Mouse (Mus musculus): ENCODE measurements around the gene Tlr7.
"Not testable (repeated sequence)": the region's sequence is repeated elsewhere in the genome, so short reads cannot be mapped to it uniquely, and the experiment has no call there.

Gene Tlr7

DNA sequence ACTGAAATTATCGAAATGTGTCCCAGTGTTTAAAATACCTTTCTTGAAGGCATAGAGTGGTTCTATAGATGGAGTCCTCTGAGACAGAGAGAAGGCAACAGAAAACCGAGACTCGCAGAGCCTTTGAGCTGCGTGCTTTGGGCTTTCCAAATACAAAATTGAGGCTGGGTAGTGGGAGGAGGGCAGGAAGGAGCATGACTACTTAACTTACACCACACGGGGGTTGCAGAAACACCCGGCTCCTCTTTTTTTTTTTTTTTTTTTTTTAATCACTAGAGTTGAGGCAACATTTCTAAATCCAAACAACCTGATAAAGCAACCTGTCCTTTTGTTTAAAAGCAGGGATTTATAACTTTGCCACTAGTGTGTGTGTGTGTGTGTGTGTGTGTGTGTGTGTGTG lies at the start of gene Tlr7:
TSS of gene Tlr7 (minus strand) at position 160 of the 400 bp plus-strand sequence.
- peak; percentile 11 for DNase-seq (ENCODE audit: low spot score)

DNA sequence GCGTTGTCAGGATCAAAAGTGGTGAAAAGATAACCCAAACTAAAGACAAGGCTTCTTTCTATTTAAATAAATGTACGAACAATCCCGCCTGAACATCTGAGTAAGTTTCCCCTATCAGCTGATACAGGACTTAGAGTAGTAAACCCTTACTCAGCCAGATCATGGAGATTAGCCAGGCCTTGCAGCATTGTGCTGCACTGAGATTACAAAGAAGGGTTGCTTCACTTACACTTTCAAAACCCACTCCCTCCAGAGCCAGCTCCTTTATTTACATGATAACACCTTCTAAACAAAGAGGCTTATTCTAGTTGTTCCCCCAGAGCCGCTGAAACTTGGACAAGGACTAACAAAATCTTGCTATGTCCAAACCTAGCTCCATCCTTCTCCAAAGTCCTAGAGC lies 49.7 kb upstream of the Tlr7 start:
- no peak for DNase-seq (ENCODE audit: low spot score)

DNA sequence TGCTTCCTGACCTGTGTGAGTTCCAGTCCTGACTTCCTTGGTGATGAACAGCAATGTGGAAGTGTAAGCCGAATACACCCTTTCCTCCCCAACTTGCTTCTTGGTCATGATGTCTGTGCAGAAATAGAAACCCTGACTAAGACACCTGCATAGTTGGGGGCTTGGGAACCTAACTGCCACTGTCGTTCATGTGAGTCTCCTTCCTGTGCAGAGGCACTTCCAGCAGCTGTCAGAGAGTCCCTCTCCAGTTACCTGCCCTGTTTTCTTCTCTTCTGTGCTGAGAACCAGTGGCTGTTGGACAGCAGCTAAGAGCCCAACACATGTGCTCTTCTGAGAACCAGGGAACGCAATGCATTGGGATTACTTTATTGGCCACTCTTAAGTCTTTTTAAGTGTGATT lies 30.9 kb upstream of the Tlr7 start:
- not testable (repeated sequence) for DNase-seq (ENCODE audit: low spot score)

DNA sequence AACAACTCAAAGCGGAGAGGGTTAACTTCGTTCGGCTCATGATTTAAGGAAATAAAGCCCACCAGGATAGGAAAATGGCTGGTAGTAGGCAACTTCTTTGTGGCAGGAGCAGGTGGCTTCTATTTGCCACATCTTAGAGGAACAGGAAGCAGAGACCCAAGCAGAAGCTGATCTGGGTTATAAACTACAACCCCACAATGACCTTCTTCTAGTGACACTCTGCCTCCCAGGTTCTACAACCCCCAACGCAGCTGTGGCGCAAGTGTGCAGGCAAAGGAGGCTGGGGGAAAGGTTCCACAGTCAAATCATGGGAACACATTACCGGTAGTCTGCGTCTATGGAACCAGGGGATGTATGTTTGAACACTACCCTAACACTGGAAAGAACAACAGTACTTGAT lies 29.3 kb upstream of the Tlr7 start:
- DNase-seq (ENCODE audit: low spot score): no peak

DNA sequence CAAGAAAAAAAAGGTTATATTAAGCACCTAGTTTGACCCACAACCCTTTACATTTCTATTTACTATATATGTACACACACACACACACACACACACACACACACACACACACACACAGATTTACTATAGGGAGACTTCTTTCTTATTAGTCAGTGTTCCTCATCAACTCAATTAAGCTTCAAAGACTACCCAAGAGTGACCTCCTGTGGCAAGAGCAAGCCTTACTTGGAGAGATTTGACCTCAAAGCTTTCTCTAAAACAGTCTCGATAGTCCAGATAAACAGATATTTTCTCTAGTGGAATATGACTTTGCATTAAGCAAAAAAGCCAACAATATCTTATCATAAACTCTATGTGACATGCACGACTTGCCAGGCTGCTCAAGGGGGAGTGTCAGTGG lies 27.1 kb upstream of the Tlr7 start:
- peak; percentile 14 for DNase-seq (ENCODE audit: low spot score)

DNA sequence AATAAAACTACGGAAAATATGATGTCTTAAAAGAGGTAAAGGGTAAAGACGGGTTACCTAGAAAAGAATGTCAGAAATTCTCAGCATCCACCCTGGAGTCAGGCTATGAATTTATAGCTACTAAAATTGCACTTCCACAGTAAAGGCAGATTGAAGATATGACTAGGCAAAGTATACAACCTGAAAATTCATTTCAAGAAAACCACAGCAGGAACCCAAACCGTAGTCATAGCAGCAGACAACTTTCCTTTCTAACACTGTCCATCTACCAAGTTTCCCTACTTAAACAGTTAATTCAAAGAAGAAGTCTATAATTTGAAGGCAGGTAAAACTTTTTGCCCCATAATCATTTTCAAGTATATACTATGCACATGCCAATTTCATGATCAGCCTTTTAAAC lies 25.6 kb upstream of the Tlr7 start:
- DNase-seq (ENCODE audit: low spot score): no peak

DNA sequence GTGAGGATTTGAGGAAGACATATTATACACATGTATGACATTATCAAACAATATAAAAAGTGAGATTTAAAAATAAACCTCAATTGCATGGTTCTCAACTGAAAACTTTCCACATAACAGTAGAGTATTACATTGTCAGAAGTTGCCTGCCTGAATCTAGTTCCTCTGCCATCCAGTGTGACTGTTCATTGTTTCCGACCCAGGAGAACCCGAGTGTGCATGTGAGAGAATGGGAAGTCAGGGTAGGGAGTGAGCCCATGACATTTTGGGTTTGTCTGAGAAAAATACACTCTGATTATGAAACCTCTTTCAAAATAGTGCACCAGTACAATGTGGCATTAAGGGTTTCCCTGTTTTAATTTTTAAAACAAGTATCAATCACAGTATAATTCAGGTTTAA lies 23.3 kb upstream of the Tlr7 start:
- DNase-seq (ENCODE audit: low spot score): no peak

DNA sequence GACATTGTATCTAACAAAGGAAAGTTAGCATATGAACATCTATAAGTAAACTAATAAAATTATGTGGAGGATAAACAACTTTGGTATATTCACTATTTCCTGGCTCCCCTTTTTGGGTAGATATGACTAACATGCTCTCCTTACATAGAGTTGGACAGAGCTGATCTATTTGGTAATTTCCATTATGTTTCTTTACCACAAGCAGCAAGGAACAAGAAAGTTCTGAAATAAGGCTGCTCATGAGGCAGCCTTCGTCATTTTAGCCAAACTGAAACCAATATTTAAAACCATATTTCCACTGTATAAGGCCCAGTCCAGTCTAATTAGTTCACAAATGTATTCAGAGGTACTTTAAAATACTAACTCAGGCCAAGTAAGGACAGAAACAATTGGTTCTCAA lies 16.1 kb upstream of the Tlr7 start:
- no peak for DNase-seq (ENCODE audit: low spot score)

DNA sequence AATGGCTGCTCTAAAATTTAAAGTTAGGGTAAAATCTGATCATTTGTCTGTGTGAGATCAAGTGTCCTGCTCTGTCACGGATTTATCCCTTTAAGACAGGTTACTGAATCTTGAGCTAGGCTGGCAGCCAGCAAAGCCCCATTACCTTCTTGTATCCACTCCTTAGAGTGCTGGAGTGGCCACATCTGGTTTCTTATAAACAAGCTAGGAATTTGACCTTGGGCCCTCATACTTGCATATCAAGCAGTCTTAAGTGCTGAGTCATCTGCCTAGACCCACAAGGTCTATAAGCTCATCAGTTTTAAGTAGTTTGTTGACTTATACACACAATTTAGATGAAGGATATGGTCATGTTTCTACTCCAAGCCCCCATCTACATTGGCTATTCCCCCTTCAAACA lies 14.0 kb upstream of the Tlr7 start:
- DNase-seq (ENCODE audit: low spot score): no peak

DNA sequence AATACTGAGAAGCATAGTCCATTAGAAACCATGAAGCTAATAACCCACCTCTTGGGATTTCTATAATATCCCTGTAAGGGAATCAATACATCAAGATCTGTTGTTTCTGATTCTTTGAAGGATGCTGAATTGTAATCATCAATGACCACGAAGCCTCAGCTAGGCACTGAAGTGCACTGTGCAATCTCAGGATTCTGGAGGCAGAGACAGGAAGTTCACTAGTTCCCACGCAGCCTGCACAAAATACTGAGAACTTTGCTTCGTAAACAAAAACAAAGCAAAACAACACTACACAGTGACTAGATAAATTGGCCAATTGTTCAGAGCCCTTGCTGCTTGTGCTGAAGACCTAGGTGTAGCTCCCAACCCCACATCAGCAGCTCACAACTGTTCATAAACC lies 11.5 kb upstream of the Tlr7 start:
- DNase-seq (ENCODE audit: low spot score): no peak

DNA sequence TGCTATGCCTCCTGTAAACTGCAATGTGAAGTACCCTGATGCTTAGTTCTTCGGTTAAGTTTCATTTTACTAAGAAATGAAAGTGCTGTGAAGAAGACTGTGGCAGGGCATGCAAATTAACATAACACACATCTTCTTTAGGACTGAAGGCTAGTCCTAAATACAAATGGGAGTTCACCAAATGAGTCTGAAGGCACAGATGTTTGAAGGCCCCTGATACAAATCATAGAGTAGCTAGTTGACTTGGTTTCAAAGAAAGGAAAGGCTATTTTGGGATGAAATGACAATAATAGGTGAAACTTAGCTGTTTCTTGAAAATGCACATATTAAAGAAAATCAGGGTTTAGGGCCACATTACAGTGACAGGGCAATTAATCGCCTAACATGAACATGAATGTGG lies 9.8 kb upstream of the Tlr7 start:
- no peak for DNase-seq (ENCODE audit: low spot score)

DNA sequence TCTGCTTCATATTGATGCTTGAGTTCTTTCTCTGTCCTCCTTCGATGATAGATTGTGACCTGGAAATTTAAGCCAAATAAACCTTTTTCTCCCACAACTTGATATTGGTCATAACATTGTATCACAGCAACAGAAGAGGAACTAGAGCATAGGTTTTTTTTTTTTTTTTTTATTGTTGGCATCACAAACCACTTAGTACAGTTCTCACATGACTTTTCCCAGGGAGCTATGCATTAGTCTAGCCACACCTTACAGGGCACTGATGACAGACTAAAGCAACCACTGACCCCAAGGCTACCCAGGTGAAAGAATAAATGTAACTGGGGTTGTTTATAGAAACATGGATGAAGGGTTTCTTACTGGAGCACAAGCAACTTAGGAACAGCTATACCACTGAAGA lies 7.6 kb upstream of the Tlr7 start:
- DNase-seq (ENCODE audit: low spot score): no peak

DNA sequence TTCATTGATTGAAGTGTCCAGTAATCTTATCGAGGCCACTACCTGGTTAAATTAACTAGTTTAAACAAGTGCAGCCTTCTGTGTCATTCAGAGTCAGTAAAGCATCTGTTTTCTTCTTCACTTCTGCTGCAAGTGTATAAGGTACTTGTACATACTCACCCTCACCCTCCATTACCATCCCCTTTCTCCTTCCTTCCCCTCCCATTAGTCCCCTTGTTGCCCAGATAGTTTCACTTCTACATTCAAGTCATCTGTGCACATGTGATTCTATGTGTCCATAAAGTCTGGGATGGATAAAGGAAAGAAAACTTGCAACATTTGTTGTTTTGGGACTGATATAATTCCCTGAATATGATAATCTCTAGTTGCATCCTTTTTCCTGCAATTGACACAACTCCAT lies 4.2 kb upstream of the Tlr7 start:
- no peak for DNase-seq (ENCODE audit: low spot score)

DNA sequence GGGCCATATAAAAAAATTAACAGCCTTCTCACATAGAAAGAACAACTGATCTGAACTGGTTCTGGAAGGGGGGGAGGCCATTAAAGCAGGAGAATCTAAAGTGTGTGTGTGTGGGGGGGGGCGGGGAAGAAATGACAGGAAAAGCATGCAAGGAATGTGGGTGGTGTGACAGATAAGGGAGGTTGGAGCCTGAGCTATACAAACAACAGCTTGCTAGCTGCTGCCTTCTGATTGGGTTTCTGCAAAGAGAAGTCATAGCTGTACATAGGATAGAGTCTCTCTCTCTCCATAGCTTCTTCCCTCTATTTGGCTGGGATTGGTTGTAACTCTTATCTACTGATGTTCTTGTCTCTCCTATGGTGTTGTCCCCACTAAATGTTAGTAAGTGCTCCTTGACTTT lies 2.2 kb upstream of the Tlr7 start:
- DNase-seq (ENCODE audit: low spot score): no peak

DNA sequence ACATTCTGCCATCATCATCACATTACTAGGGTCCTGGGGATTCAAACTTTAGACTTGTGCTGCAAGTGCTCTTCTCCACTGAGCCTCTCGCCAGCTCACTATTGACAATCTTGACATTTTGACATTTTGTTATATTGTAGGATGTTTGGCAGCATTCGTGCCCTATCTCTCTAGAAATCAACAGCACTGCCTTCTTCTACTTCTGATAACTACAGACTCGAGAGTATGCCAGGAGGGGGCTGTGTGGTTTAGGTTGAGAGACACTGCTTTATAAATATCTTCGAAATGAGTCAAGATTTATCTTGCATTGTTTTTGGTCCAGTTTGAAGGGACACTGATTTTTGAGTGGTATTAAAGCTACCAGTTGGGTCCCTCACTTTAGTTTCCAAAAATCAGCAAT lies 635 bp upstream of the Tlr7 start:
- no peak for DNase-seq (ENCODE audit: low spot score)

DNA sequence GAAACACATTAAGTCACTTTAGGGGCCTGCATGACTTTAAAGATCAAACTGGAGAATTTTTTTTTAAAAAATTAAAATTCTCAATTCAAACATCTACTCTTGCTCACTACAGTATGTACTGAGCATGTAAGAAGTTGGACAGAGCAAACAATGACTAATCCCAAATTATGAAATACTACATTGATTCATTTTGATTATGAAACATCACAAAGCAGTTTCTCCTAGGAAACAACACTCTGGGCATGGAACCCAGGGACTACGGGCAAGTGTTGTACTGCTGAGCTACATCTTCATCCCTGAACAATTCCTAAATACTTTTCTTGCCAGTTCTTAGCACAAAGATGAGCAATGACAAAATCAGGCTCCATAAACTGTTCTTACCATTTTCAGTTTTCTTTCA lies 738 bp downstream of the Tlr7 start:
- DNase-seq (ENCODE audit: low spot score): no peak

DNA sequence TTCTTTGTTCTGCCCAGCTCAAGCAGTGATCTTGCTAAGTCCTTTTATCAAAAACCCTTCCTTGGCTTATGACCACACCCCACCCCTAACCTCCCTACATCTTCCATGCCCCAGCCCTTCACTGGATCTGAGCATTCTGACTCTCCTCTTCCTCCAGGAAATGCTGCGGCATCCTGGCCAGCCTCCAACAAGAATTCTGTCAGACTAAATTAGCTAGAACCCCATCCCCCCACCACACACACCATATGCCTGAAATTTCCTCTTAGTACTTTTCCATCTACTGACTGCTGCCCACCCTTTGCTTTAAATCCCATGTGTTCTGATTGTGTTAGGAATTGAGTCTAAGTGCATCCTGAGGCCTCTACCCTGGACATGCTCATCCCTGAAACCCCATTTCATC lies 1.3 kb downstream of the Tlr7 start:
- DNase-seq (ENCODE audit: low spot score): peak; percentile 28

DNA sequence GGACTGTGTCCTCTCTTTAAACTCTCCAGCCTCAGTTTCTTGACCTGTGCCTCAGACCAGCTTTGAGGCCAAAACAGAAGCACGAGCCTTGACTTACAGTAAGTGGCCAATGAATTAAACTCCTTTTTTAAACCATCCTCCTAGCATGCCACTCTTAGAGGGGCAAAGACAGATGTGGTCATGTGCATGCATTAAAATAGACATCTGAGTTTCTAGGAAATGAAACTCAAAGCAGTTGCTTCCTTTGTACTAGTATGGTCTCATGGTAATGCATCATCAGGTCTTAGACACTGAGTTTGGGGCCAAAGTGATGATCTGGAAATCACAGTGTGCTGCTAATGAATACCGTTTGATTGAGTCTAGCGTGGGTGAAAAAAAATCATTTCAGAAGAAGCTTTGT lies 1.8 kb downstream of the Tlr7 start:
- DNase-seq (ENCODE audit: low spot score): no peak

DNA sequence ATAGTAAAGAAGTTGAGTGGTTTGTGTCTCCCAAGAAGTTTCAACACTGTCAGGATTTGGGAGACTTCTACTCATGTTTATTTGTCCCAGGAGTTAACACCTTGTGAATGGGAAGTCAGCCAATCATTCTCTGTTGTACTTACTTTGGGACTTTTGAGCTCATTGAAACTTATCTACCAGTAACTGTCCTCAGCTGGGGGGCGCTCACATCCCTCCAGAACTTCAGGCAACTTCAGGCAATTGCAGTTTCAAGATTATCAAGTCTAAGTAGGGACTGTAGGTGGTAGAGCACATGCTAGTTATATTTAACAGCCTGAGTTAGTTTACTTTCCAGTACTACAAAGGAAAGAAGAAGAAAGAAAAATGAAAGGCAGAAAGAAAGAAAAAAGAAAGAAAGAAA lies 6.6 kb downstream of the Tlr7 start:
- no peak for DNase-seq (ENCODE audit: low spot score)

DNA sequence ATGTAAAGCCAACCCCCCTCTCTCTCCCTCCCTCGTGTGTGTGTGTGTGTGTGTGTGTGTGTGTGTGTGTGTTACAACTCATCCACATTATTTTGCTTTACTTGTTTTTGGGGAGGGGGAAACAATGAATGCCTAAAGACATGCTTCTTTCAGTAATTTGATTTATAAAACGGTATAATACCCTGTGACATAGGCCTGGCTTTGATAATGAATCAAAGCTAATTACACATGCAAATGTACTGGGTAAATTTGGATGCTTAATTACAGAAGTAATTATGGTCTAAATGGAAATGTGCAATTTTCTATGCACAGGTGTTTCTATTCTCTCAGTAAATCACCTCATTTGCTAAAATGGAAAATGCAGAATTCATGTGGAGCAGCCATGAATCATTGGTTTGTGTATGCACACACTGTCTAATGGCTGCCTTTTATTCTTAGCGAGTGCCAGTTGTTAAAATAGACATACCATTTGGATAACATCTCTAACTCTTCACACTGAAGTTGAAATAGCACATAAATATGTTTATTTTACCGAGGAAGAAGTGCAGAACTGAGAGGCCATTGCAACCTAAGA lies 9.0 kb downstream of the Tlr7 start:
- no peak for DNase-seq (ENCODE audit: low spot score)

DNA sequence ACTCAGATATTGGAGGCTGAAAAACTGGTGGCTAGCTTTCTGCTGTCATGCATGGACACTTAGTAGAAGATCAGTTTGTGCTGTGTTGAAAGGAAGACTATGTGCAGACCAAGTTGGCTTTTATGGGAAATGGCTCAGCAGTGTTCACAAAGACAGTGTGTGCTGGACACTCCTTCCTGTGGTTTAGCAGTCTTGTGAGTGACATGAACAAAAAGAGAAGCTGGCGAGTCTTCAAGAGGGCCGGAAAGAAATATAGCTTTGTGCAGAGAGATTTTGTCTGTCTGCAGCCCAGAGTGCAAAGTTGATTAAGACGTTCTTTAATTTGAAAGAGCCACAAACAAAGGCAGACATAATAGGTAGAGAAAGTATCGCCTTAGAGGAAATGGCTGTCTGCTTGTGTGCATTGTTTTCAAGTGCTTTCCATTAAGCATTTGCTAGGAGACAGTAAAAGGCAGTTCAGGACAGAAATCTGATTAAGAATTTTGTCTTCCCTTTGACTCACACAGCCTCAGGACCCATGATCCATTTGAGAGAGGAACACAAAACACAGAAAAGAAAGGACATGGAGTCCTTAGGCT lies 11.4 kb downstream of the Tlr7 start:
- no peak for DNase-seq (ENCODE audit: low spot score)

DNA sequence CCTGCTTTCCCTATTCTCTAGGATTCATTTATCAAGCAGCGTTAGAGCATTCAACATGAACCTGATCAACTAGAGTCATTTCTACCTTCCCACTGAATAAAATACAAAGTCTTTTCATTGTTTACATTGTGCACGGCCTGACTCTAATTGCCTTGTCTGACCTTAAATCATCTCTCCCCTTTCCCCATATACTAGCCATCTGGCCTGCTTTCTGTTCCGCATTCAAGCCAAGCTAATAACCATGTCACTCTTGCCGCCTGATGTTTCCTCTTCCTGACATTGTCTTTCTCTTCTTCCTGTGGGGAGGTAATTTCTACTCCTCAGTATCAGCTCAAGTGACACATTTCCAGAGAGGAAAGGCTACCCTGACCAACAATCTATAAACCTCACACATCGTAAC lies 14.6 kb downstream of the Tlr7 start:
- no peak for DNase-seq (ENCODE audit: low spot score)

DNA sequence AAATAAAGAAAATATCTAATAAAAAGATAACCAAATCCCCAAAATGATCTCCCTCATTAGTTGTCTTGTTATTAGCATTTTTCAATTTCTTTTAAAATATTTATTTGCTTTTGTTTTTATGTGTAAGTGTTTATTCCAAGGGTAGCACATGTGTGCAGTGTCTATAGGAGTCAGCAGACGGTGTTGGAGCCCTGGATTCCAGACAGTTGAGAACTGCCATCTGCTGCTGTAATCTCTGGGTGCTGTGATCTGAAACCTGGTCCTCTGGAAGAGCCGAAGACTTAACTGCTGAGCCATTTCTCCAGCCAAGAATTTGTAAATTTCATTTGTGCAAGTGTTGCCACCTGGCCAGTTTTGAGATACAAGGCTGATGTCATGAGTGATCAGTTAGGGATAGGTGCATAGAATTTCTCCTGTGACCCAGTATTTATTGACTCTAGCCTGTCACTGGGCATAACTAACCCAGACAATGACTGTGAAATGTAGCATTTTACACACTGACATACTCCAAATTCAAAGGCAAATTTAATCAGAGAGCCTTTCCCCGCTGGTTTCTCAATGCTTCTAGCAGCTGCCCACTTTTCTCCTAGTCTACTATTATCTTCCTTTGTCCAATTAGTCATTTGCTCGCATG lies 15.1 kb downstream of the Tlr7 start:
- no peak for DNase-seq (ENCODE audit: low spot score)

DNA sequence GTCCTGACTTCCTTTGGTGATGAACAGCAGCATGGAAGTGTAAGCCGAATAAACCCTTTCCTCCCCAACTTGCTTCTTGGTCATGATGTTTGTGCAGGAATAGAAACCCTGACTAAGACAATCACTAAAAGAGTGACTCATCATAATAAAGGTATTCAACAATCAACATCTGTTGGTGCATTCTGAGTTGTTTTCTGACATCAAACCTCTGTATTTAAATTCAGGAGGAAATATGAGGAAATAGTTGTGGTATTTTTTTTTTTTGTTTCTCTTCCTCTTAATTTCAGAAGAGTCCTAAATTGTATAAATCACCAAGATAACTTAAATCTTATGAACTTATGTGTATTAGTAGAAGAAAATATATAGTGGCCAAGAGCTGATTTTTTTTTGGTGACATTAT lies 28.3 kb downstream of the Tlr7 start:
- not testable (repeated sequence) for DNase-seq (ENCODE audit: low spot score)

Data from layer of hippocampus, adult 11-12 months (tissue).